Mouse (Mus musculus): ENCODE measurements around the gene Cab39. TPM values are rescaled to one million over a fixed set of nuclear protein-coding genes. Genes with fewer than 3 reads are reported as not detected.

The Cab39 gene
- polyA plus RNA-seq, 1 experiment from 2014 or later = 74.3 TPM

- ChIA-PET CTCF (no interaction called here), POLR2A (no interaction called here)
- DNase-seq (ENCODE audit: low read depth, low spot score) (no peak), ATAC-seq (no peak)
- in situ Hi-C loops (cut with MboI; ENCODE audit: low pct_unique_long_range_greater_than_20kb) = no loop called here
- TF ChIP-seq CTCF (IDR thresholded peaks at IDR 0.05) = no peak
- H3K27me3 ChIP-seq = peaks cover 11% of the 10 kb centered on the region
These were observed 31.6 kb upstream of the Cab39 start for GRCm38 (mm10) chr1:85761665-85762064.

- ATAC-seq = no peak
- DNase-seq (ENCODE audit: low read depth, low spot score) = no peak
- TF ChIP-seq CTCF (IDR thresholded peaks at IDR 0.05) = no peak
- in situ Hi-C loops (cut with MboI; ENCODE audit: low pct_unique_long_range_greater_than_20kb) = no loop called here
- H3K27me3 ChIP-seq = peaks cover 11% of the 10 kb centered on the region
- CTCF ChIA-PET = no interaction called here
- POLR2A ChIA-PET = no interaction called here
These were observed 29.9 kb upstream of the Cab39 start for GRCm38 (mm10) chr1:85763386-85763785.

GRCm38 (mm10) chr1:85764291-85764690, 28.9 kb upstream of the Cab39 start:
- ATAC-seq (no peak), DNase-seq (ENCODE audit: low read depth, low spot score) (no peak)
- in situ Hi-C loops (cut with MboI; ENCODE audit: low pct_unique_long_range_greater_than_20kb) = no loop called here
- ChIA-PET CTCF (no interaction called here), POLR2A (no interaction called here)
- TF ChIP-seq CTCF (IDR thresholded peaks at IDR 0.05) = no peak
- H3K27me3 ChIP-seq = peaks cover 11% of the 10 kb centered on the region

- in situ Hi-C loops (cut with MboI; ENCODE audit: low pct_unique_long_range_greater_than_20kb) = no loop called here
- ChIA-PET CTCF (interaction anchor here (1.4 kb wide), 1 partner anchor 27 kb away, joined by 3 read pairs; no protein-coding TSS in a partner anchor), POLR2A (no interaction called here)
- TF ChIP-seq CTCF (IDR thresholded peaks at IDR 0.05) = no peak
- ATAC-seq (no peak), DNase-seq (ENCODE audit: low read depth, low spot score) (no peak)
- H3K27me3 ChIP-seq = peaks cover 8% of the 10 kb centered on the region
These were observed 27.1 kb upstream of the Cab39 start for GRCm38 (mm10) chr1:85766120-85766519.

GRCm38 (mm10) chr1:85767754-85768153, 25.5 kb upstream of the Cab39 start:
- no peak for TF ChIP-seq CTCF (IDR thresholded peaks at IDR 0.05)
- POLR2A ChIA-PET = interaction anchor here (0.6 kb wide), 1 partner anchor 224 kb away, joined by 6 read pairs; no protein-coding TSS in a partner anchor
- CTCF ChIA-PET = no interaction called here
- ATAC-seq (no peak), DNase-seq (ENCODE audit: low read depth, low spot score) (no peak)
- peaks cover 8% of the 10 kb centered on the region for H3K27me3 ChIP-seq
- in situ Hi-C loops (cut with MboI; ENCODE audit: low pct_unique_long_range_greater_than_20kb) = no loop called here

GRCm38 (mm10) chr1:85771976-85772375, 21.3 kb upstream of the Cab39 start:
- peaks cover 10% of the 10 kb centered on the region for H3K27me3 ChIP-seq
- POLR2A ChIA-PET = no interaction called here
- in situ Hi-C loops (cut with MboI; ENCODE audit: low pct_unique_long_range_greater_than_20kb) = no loop called here
- DNase-seq (ENCODE audit: low read depth, low spot score) (no peak), ATAC-seq (no peak)
- CTCF ChIA-PET = no interaction called here
- no peak for TF ChIP-seq CTCF (IDR thresholded peaks at IDR 0.05)

GRCm38 (mm10) chr1:85775136-85775535, 18.1 kb upstream of the Cab39 start:
- CTCF ChIA-PET = no interaction called here
- in situ Hi-C loops (cut with MboI; ENCODE audit: low pct_unique_long_range_greater_than_20kb) = no loop called here
- TF ChIP-seq CTCF (IDR thresholded peaks at IDR 0.05) = no peak
- POLR2A ChIA-PET = no interaction called here
- ATAC-seq (no peak), DNase-seq (ENCODE audit: low read depth, low spot score) (no peak)
- peaks cover 10% of the 10 kb centered on the region for H3K27me3 ChIP-seq

GRCm38 (mm10) chr1:85776154-85776553, 17.1 kb upstream of the Cab39 start:
- ChIA-PET POLR2A (no interaction called here), CTCF (no interaction called here)
- DNase-seq (ENCODE audit: low read depth, low spot score) = no peak
- TF ChIP-seq CTCF (IDR thresholded peaks at IDR 0.05) = no peak
- no peak for ATAC-seq
- in situ Hi-C loops (cut with MboI; ENCODE audit: low pct_unique_long_range_greater_than_20kb) = no loop called here
- peaks cover 10% of the 10 kb centered on the region for H3K27me3 ChIP-seq

- H3K27me3 ChIP-seq = peaks cover 16% of the 10 kb centered on the region
- POLR2A ChIA-PET = no interaction called here
- DNase-seq (ENCODE audit: low read depth, low spot score) (no peak), ATAC-seq (no peak)
- in situ Hi-C loops (cut with MboI; ENCODE audit: low pct_unique_long_range_greater_than_20kb) = no loop called here
- CTCF ChIA-PET = interaction anchor here (0.9 kb wide), 1 partner anchor 10 kb away, joined by 3 read pairs; no protein-coding TSS in a partner anchor
- no peak for TF ChIP-seq CTCF (IDR thresholded peaks at IDR 0.05)
These were observed 14.8 kb upstream of the Cab39 start, which contains the start of gene A630001G21Rik for GRCm38 (mm10) chr1:85778436-85778835. Gene A630001G21Rik, minus strand, starts transcription at chr1:85778643.

- peaks cover 13% of the 10 kb centered on the region for H3K27me3 ChIP-seq
- in situ Hi-C loops (cut with MboI; ENCODE audit: low pct_unique_long_range_greater_than_20kb) = no loop called here
- POLR2A ChIA-PET = no interaction called here
- no peak for DNase-seq (ENCODE audit: low read depth, low spot score)
- no peak for TF ChIP-seq CTCF (IDR thresholded peaks at IDR 0.05)
- ATAC-seq = no peak
- CTCF ChIA-PET = no interaction called here
These were observed 14.2 kb upstream of the Cab39 start for GRCm38 (mm10) chr1:85779012-85779411.

GRCm38 (mm10) chr1:85779428-85780180, 13.6 kb upstream of the Cab39 start:
- CTCF ChIA-PET = no interaction called here
- peaks cover 10% of the 10 kb centered on the region for H3K27me3 ChIP-seq

GRCm38 (mm10) chr1:85790565-85790964, 2.7 kb upstream of the Cab39 start:
- in situ Hi-C loops (cut with MboI; ENCODE audit: low pct_unique_long_range_greater_than_20kb) = no loop called here
- POLR2A ChIA-PET = no interaction called here
- ATAC-seq (no peak), DNase-seq (ENCODE audit: low read depth, low spot score) (no peak)
- no peak for TF ChIP-seq CTCF (IDR thresholded peaks at IDR 0.05)
- CTCF ChIA-PET = no interaction called here
- peaks cover 25% of the 10 kb centered on the region for H3K27me3 ChIP-seq

More at GRCm38 (mm10) chr1:85779428-85780180, 13.6 kb upstream of the Cab39 start:
- DNase-seq (ENCODE audit: low read depth, low spot score) (no peak), ATAC-seq (no peak)
- POLR2A ChIA-PET = no interaction called here
- in situ Hi-C loops (cut with MboI; ENCODE audit: low pct_unique_long_range_greater_than_20kb) = no loop called here
- TF ChIP-seq CTCF (IDR thresholded peaks at IDR 0.05) = no peak
